Mouse (Mus musculus) liver, embryonic 14.5 days (tissue): Measurements from ENCODE around the gene Foxj2. TPM values are rescaled to one million over a fixed set of nuclear protein-coding genes. Genes with fewer than 3 reads are reported as not detected.
A peak's percentile ranks its signal among the peaks of the same experiment; 100 is the strongest.

Experiments
- ATAC-seq: fragments of 200-750 bp; cut with Nextera tagmentation; 2 replicates; pipeline ENCODE4 v1.8.0; 2017; ENCODE audit warnings: moderate number of reproducible peaks, mild to moderate bottlenecking, moderate library complexity; ENCODE audit not compliant: insufficient read depth
- DNase-seq, 3 experiments: peaks; one replicate each; pipeline ENCODE4 v3.0.0-alpha.2; 2012 to 2013; ENCODE audit warnings: low read depth in 3 of 3, low spot score in 3 of 3
- H3K27ac ChIP-seq: fragments of 300-500 bp; sonication (generic); 2 replicates; pipeline ENCODE4 v1.5.1; 2014; ENCODE audit warnings: moderate library complexity, mild to moderate bottlenecking, control low read depth, inconsistent platforms
- H3K27me3 ChIP-seq: fragments of 300-500 bp; sonication (generic); 2 replicates; pipeline ENCODE4 v1.6.1; 2014; ENCODE audit warnings: mild to moderate bottlenecking, low read length, moderate library complexity; ENCODE audit not compliant: control insufficient read depth, insufficient read depth
- H3K36me3 ChIP-seq: fragments of 300-500 bp; sonication (generic); replicated peaks from 2 replicates; pipeline ENCODE4 v1.6.1; 2014; ENCODE audit warnings: low read depth; ENCODE audit not compliant: control insufficient read depth, insufficient read depth
- H3K4me1 ChIP-seq, 2 experiments: fragments of 200-500 bp in 1 of 2; fragments of 300-500 bp in 1 of 2; sonication (generic) in 1 of 2; replicated peaks; 2 replicates each; pipeline ENCODE4 v1.6.1; 2012 to 2014; ENCODE audit warnings: antibody characterized with exemption in 1 of 2, inconsistent platforms in 1 of 2, low read length in 1 of 2; ENCODE audit not compliant: control insufficient read depth in 2 of 2, insufficient read depth in 2 of 2
- H3K4me2 ChIP-seq: fragments of 300-500 bp; sonication (generic); 2 replicates; pipeline ENCODE4 v1.6.1; 2014; ENCODE audit warnings: low read depth, mild to moderate bottlenecking, control low read depth, moderate library complexity
- H3K4me3 ChIP-seq, 2 experiments: fragments of 200-500 bp in 1 of 2; fragments of 300-500 bp in 1 of 2; sonication (generic) in 1 of 2; 2 replicates each; pipeline ENCODE4 v1.5.1; 2012 to 2014; ENCODE audit warnings: low read depth in 2 of 2, low read length in 2 of 2, mild to moderate bottlenecking in 2 of 2, control low read depth in 1 of 2, inconsistent platforms in 1 of 2, moderate library complexity in 1 of 2; ENCODE audit not compliant: insufficient read depth in 1 of 2
- H3K9ac ChIP-seq: fragments of 300-500 bp; sonication (generic); replicated peaks from 2 replicates; pipeline ENCODE4 v1.6.1; 2014; ENCODE audit warnings: mild to moderate bottlenecking, control low read depth, moderate library complexity
- H3K9me3 ChIP-seq: fragments of 300-500 bp; sonication (generic); 2 replicates; pipeline ENCODE4 v1.6.1; 2016; ENCODE audit warnings: low read length, mixed read lengths; ENCODE audit not compliant: control insufficient read depth
- CTCF ChIP-seq: IDR thresholded peaks from 2 replicates; pipeline ENCODE4 v1.5.1; 2016; ENCODE audit warnings: antibody characterized with exemption, low read depth, control low read depth
- EP300 ChIP-seq: IDR thresholded peaks from 2 replicates; pipeline ENCODE4 v1.6.1; 2016; ENCODE audit warnings: antibody characterized with exemption, low read depth
- WGBS: fragments of 180-500 bp; shearing (Covaris S2); extraction: QIAGEN DNeasy Blood & Tissue Kit; methylation state at CpG from one replicate; pipeline ENCODE4 v1.1.7; 2014; ENCODE audit not compliant: insufficient replicate concordance; 5-methylcytosine and 5-hydroxymethylcytosine counted together
- polyA plus RNA-seq, 2 experiments: library from polyadenylated mRNA; depleted of rRNA in 1 of 2; stranded (reverse) in 1 of 2; unstranded in 1 of 2; fragments of >200 nt; fragmentation: Nextera tagmentation in 1 of 2; extraction: Ambion mirVana in 1 of 2; gene quantifications; 2 replicates each; pipeline versions ENCODE4 v1.2.1 to v1.2.3; 2012 to 2014

The Foxj2 gene
- polyA plus RNA-seq, 2 experiments: 1.1 to 1.3 TPM

DNA sequence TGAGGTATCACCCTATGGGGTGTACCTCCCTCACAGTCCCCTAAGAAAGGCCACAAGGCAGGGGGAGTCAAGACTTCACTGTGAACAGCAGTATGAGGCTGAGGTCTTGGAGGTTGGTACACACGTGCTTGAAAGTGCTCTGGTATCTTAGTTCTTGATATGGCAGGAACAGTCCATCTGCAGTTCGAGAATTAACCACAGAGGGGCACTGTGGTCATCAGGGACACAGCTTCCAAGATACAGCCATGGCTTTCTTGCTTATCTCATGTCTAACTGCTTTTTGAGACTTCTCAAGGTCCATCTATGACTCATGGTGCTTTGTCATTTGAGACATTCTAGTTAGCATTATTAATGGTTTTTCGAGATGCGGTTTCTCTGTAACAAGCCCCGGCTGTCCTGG is 15.3 kb upstream of the Foxj2 start:
- peak overlapping the region; percentile 43 for H3K27ac ChIP-seq
- ATAC-seq (peak; percentile 33), DNase-seq (peak; percentile 76 to 85 (median 80))
- no peak for TF ChIP-seq EP300
- peak; percentile 94 for TF ChIP-seq CTCF
- no peak overlapping the region for H3K4me2 ChIP-seq
- no peaks in the 10 kb centered on the region for H3K36me3 ChIP-seq
- 8% methylated on average over 5 of the region's 5 CpGs for WGBS
- H3K9me3 ChIP-seq: no peaks in the 10 kb centered on the region
- no peaks in the 10 kb centered on the region for H3K27me3 ChIP-seq
- peaks cover 10 to 20% of the 10 kb centered on the region in 2 experiments for H3K4me1 ChIP-seq
- no peak overlapping the region for H3K9ac ChIP-seq
- no peak overlapping the region for H3K4me3 ChIP-seq

DNA sequence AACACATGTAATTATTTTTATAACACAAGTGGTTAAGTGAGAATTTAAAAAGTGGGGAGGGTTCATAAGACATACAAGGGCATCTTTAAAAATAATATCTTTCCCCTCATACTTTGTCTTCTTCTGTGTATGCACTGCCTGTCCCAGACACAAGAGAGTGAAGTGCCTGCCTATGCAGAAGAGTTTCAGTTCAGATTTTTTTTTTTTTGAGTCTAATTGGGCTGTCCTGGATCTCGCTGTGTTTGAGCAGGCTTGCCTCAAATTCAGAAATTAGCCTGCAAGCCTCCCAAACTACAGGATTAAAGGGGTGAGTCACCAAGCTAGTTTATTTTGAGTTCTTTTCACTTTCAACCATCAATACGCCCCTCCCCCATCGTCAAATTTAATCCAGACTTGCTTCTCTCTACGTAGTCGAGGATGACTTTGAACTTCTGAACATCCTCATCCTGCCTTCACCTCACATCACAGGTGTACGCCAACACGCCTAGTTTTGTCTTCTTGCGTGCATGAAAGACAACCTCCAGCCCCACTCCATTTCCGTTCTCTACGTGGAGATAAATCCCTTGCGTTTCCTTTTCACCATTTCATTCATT is 9.6 kb upstream of the Foxj2 start:
- no peak for DNase-seq
- Histone ChIP-seq H3K9ac (peak overlapping the region; percentile 67), H3K4me1 (peaks cover 21 to 24% of the 10 kb centered on the region in 2 experiments), H3K36me3 (no peaks in the 10 kb centered on the region), H3K4me3 (peak overlapping the region; percentile 80 to 87), H3K27ac (peak overlapping the region; percentile 100), H3K27me3 (no peaks in the 10 kb centered on the region), H3K4me2 (peak overlapping the region; percentile 85), H3K9me3 (no peaks in the 10 kb centered on the region)
- TF ChIP-seq CTCF (no peak), EP300 (no peak)
- ATAC-seq: no peak
- WGBS: 1% methylated on average over 11 of the region's 11 CpGs

DNA sequence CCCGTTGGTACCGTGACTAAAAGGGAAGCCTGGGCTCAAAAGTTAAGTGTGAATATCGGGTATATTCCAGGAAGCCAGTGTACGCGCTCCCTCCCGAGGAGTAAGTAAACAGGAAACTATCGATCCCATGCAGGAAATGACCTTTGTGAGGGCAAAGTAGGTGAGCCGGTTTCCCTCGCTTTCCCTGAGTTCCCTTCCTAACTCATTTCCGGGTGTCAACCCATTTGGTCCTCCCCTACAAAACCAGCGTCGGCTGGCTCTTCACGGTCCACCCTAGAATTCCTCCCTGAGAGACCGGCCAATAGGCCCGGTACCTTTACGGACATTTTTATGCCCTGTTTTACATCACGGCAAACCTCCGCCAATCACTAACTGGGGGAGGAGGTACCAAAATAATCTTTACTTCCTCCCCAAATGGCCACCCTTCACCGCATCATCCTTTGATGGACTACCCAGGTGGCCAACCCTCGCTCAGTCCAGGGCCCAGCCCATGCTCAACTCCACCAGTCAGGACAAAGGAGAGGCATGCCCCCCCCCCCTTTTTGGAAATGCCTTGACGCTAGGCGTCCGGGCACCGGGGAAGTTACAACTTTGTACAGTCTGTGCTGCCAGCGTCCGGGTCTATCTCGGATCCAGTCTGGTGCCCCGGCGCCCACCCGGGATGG is 9.0 kb upstream of the Foxj2 start:
- peak overlapping the region; percentile 92 for H3K9ac ChIP-seq
- WGBS: under 1% methylated on average over 30 of the region's 30 CpGs
- H3K27ac ChIP-seq: peak overlapping the region; percentile 100
- ATAC-seq (peak; percentile 95), DNase-seq (peak; percentile 99)
- TF ChIP-seq EP300 (0 out of 2 replicates have a peak, but pooled peaks have one; percentile 38), CTCF (no peak)
- H3K4me2 ChIP-seq: peak overlapping the region; percentile 85
- H3K27me3 ChIP-seq: no peaks in the 10 kb centered on the region
- H3K4me1 ChIP-seq: peaks cover 21 to 24% of the 10 kb centered on the region in 2 experiments
- peak overlapping the region; percentile 80 to 87 for H3K4me3 ChIP-seq
- no peaks in the 10 kb centered on the region for H3K9me3 ChIP-seq
- no peaks in the 10 kb centered on the region for H3K36me3 ChIP-seq

DNA sequence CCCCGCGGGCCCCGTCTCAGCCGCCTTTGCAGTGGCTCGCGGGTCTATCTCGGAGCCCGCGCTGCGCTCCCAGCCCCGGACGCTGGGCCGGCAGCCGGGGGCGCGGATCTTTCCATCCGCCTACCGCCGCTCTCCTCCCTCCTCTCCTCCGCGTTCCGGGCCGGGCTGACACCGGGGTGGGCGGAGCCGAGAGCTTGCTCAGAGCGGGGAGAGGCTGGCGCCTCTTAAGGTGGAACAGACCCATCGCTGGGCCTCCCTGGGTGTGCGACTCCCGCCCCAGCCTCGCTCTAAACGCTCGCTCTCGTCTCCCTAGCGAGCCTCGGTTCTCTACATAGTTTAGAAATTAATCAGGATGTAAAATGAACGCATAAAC is 8.4 kb upstream of the Foxj2 start:
- Histone ChIP-seq H3K27ac (peak overlapping the region; percentile 100), H3K4me2 (peak overlapping the region; percentile 85), H3K9ac (peak overlapping the region; percentile 92), H3K9me3 (no peaks in the 10 kb centered on the region), H3K4me3 (peak overlapping the region; percentile 80 to 87), H3K27me3 (no peaks in the 10 kb centered on the region), H3K4me1 (peaks cover 21 to 24% of the 10 kb centered on the region in 2 experiments), H3K36me3 (no peaks in the 10 kb centered on the region)
- DNase-seq (peak; percentile 86 to 90 (median 87)), ATAC-seq (peak; percentile 89)
- TF ChIP-seq CTCF (peak; percentile 47), EP300 (no peak)
- WGBS: 1% methylated on average over 38 of the region's 38 CpGs
